Mouse (Mus musculus) forelimb bud, embryonic 11.5 days (tissue): ENCODE data around the gene Acap1.

Source experiments
- DNase-seq: peaks from one replicate; pipeline ENCODE4 v3.0.0-alpha.2; 2012; ENCODE audit warnings: low read depth, low spot score

Acap1 gene

DNA sequence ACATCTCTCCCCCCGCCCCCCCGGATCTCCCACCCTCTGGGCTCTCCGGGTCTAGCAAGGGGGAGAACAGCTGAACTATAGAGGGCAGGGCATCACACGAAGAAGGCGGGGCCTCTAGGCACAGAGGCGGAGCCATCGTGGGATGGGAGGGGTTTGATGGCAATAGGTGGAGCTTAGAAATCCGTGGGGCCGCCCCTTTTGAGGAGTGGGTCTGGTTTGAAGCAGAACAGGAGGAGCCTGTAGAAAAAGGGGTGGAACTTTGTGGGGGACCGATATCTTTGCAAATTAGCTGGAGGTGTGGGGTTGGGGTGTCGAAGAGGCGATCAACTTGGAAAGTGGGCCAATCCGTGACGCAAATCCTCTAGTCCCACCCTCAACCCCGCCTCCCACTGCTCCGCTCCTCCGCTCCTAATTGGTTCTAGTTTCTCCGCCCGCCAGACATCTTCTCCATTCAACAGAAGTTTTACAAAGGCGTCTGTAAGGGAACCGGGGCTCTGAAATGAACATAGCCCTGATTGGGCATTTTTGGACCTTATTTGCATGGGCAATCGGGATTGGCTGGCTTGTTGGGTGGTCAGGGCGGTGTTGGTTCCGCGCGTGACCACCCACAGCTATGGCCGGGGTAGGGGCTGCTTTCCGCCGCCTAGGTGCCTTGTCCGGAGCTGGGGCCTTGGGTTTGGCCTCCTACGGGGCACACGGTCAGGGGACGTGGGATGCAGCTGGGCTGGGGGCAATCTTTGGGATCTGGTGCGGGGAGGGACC lies 57.2 kb downstream of the Acap1 start, which contains the start of gene Tmem256:
Tmem256 (plus strand) TSS at position 563 of the 762 bp plus-strand sequence.
- DNase-seq = peak; percentile 97

DNA sequence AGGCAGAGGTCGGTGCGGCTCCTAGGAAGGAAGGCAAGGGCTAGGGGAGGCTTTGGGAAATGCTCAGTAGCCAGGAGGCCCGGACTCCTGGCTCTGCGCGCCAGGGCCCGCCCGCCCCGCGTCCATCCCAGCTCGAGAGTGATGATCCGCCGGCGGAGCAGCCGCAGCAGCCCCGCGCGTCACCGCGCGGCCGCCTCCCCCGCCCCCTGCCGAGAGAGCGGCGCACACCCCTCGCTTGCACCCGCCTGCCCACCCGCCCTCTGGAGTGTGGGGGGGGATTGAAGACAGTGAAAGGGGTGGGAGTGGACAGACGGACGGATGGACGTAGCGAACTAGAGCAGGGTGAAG lies 57.8 kb downstream of the Acap1 start, which contains the start of gene Nlgn2:
Nlgn2 (minus strand) TSS at position 181 of the 348 bp plus-strand sequence.
- DNase-seq = no peak

DNA sequence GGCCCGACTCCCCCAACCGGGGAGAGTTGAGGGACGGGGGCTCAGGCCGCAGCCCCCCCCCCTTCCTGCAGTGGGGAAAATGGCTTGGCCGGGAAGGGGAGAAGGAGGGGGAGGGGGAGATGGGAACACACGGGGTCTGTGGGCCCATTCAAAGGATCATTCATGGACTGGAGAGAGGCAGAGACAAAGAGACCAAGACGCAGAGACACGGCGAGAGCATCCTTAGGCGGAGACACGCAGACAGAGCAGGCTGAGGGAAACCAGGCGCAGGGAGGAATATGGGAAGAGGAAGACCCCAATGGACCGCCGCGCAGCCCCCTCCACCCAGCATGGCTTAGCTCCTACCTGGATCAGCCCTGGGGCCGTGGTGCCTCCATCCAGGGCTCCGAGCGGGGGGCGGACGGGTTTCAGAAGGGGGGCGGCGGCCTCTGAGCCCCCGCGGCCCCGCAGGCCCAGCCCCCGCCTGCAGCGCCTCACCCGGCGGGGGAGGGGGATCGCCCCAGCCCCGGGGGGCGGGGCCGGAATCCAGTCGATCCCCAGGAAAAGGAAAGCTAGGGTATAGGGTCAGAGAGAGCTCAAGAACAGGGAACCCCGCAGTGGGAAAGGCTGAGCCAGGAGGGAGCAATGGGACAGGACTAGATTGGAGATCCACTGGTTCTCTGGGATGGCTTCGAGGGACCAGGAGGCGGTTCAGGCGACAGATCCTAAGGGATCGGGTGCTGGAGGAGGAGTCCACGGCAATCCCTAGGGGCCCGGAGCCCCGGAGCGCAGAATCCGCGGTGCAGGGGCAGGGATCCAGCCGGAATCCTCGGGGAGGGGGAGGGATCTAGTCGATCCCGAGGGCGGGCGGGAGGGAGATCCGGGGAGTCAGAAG lies 58.4 kb downstream of the Acap1 start:
- DNase-seq = no peak

DNA sequence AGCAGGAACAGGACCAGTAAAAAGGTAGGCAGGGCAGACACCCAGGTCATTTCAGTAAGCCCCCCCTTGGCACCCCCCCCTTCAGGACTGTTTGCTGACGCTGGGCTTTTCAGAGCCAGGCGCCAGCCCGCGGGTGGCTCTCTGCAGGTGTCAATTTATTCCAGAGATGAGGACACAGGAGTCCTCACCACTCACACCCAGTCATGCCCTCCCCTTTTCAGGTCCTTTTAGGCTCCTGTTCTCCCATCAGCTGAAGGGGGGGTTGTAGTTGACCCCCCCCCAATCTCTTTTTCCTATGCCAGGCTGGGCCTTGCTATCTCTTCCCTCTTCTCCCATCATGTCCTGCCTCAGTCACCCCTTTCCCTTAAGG lies 59.4 kb downstream of the Acap1 start:
- no peak for DNase-seq

DNA sequence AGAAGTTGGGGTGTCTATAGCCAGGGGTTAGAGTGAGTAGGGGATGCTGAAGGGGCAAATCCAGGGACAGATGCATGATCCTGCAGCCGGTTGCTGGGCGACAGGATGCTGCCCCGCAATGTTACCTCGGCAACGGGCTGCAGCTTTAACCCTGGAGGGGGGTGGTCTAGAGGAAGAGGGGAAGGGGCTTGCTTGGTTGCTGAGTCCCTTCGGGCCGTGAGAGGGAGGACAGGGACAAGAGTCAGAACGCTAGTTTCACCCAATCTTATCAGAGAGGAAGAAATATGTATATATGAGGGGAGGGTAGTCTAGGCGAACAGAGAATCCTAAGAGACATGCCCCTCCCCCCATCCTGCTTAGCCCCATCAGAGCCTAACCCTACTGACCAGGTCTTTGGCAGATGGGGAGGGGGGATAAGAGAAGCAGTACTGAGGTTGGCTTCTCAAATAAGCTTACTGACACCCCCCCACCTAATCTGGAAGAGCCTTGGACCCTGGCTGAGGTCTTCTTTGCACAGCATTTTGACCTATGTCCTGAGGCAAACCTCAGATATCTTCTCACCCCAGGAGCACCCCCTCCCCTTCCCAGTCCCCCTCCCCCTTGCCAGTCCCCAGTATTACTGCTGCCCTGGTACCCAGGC lies 59.9 kb downstream of the Acap1 start:
- no peak for DNase-seq

DNA sequence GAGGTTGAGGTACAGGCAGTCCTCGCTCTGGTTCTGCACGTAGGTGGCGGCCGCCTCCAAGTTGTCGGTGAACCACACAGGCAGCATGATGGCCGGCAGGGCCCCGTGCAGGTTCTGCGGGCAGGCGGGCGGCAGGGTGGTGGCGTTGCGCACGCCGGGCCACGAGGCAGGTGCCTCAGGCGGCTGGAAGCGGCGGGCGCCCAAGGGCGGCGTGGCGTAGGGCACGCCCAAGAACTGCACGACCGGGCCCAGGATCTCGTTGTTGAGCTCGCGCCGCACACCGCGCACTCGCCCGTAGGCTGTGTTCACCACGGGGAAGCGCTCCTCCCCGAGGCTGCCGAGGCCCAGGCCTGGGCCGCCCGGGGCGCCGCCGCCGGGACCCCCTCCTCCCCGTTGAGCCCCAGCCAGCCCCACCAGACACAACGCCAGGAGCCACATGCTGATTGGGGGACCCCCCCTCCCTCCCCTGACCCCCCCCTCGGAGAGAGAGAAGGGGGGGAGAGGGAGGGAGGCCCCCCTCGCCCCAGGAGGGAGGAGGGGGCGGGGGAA lies 61.3 kb downstream of the Acap1 start:
- DNase-seq = no peak

DNA sequence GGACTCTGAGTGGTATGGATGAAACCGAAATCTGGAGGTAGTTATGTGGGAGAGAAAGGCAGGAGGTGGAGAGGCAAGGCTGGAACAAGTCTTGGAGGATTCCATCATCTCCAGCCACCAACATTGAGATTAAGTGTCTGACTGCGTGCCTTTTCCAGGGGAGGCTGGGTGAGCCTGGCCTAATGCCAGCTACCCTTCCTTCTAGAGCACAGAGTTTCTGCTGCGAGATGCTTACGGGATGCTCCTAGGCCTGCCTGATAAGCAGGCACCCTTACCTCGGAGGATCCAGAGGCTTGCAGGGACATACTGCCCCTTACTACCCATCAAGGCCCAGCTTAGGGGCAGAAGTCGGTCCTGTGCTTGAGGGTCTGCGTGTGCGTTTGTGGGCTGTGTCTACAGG lies 61.8 kb downstream of the Acap1 start:
- no peak for DNase-seq
